Mouse (Mus musculus) G1E (cell line): ENCODE data around the gene Gm5678.

ENCODE experiments used
- CTCF ChIP-seq: IDR thresholded peaks from 2 replicates; pipeline ENCODE4 v1.5.1; 2012; ENCODE audit warnings: low read depth, low read length, inconsistent platforms, mixed read lengths
- GATA1 ChIP-seq: IDR thresholded peaks from 2 replicates; pipeline ENCODE4 v1.6.1; 2012; ENCODE audit warnings: borderline replicate concordance, low read length, inconsistent platforms, mixed read lengths
- POLR2AphosphoS5 ChIP-seq: IDR thresholded peaks from 2 replicates; pipeline ENCODE4 v1.6.1; 2012; ENCODE audit warnings: low read depth, low read length, inconsistent platforms; ENCODE audit not compliant: insufficient replicate concordance

GRCm38 (mm10) chr16:93585703-93586205, 42.1 kb upstream of the Gm5678 start:
- TF ChIP-seq CTCF (no peak), GATA1 (no peak), POLR2AphosphoS5 (no peak)
